Mouse (Mus musculus) testis, adult 2 months (tissue): ENCODE data around the gene Ccnd3.

Experiments
- CTCF ChIP-seq: fragments of 200-500 bp; IDR thresholded peaks from 2 replicates; pipeline ENCODE4 v1.5.1; 2012; ENCODE audit warnings: low read depth, mild to moderate bottlenecking, inconsistent platforms, low read length, moderate library complexity; ENCODE audit not compliant: control insufficient read depth, insufficient read depth, insufficient replicate concordance
- POLR2A ChIP-seq: fragments of 200-500 bp; IDR thresholded peaks from 2 replicates; pipeline ENCODE4 v1.6.1; 2012; ENCODE audit warnings: low read depth, mild to moderate bottlenecking, inconsistent platforms, low read length, moderate library complexity; ENCODE audit not compliant: control insufficient read depth

DNA sequence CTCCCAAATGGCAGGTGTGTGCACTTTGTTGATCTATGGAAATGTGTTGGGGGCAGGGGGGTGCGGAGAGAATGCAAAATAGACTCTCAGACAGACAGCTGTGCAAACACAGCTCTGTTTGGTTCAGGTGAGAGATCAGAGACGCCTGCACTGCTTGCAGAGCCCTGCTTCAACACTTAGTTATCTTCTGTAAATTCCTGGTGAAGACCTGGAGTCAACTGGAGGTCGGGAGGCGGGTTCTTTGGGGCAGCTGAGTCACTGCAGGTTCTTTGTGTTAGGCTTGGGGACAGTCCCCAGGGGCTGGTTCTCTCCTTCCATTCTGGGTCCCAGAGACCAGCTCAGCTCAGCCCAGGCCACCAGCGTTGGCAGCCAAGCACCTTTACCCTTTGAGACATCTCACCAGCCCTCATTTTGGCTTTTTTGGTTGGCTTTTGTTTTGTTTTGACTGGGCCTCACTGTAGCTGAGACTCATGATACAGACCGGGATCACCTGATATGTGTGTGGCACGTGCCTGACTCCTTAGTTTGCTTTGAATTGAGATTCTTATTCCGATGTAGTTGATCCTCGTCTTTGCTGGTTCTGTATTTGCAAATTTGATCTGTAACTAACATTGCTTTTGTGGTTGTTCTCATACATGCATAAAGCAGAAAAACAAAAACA is 42.0 kb upstream of the Ccnd3 start:
- no peak for TF ChIP-seq CTCF
- TF ChIP-seq POLR2A: no peak
